23 mouse cellular contexts compared by ENCODE assay signal in genomic region chr11:32248350-32248749, GRCm38 (mm10). TPM values are rescaled to one million over a fixed set of nuclear protein-coding genes. Genes with fewer than 3 reads are reported as not detected.
DNase-seq lines count a peak whose midpoint lies in the region; ATAC-seq and TF ChIP-seq lines count a peak whose summit lies in the region.
"Had no signal": no experiment of that assay in that cellular context is flagged by ENCODE, and none has a peak within 500 bp of the region (broad histone marks: within the 10 kb centered on the region; RNA-seq: fewer than 3 reads in every experiment).

No protein-coding gene starts in this region.

- no peak for TF ChIP-seq EP300 in liver, postnatal 0 days (IDR thresholded peaks at IDR 0.05; ENCODE audit: low read depth)

- H3K9me3 ChIP-seq in heart, embryonic 10.5 days: no peaks in the 10 kb centered on the region
- no peaks in the 10 kb centered on the region for H3K9me3 ChIP-seq in liver, embryonic 13.5 days (replicated peaks)
- H3K9me3 ChIP-seq in liver, postnatal 0 days (ENCODE audit: low read length): no peaks in the 10 kb centered on the region
- no peaks in the 10 kb centered on the region for H3K9me3 ChIP-seq in midbrain, postnatal 0 days (ENCODE audit: low read length)
- H3K9me3 ChIP-seq: embryonic facial prominence, embryonic 10.5 days; forebrain, embryonic 15.5 days; heart, embryonic 12.5 days; hindbrain, embryonic 13.5 days had no signal

- TF ChIP-seq CTCF in liver, postnatal 0 days (IDR thresholded peaks at IDR 0.05; ENCODE audit: low read depth): no peak
- no peak for TF ChIP-seq CTCF in midbrain, postnatal 0 days (IDR thresholded peaks at IDR 0.05)

- no peak overlapping the region for H3K4me2 ChIP-seq in liver, embryonic 13.5 days
- H3K4me2 ChIP-seq in liver, postnatal 0 days (ENCODE audit: low read depth, low read length): no peak overlapping the region
- no peak overlapping the region for H3K4me2 ChIP-seq in midbrain, postnatal 0 days (ENCODE audit: low read depth, low read length, poor library complexity, severe bottlenecking)
- H3K4me2 ChIP-seq: forebrain, embryonic 15.5 days; heart, embryonic 12.5 days; hindbrain, embryonic 13.5 days had no signal

- peak overlapping the region; percentile 56; the same call in 1 of the 2 replicates for H3K27ac ChIP-seq in heart, embryonic 10.5 days
- H3K27ac ChIP-seq in liver, embryonic 13.5 days: peak overlapping the region; percentile 97
- peak overlapping the region; percentile 90 for H3K27ac ChIP-seq in liver, postnatal 0 days (ENCODE audit: low read depth)
- H3K27ac ChIP-seq in midbrain, postnatal 0 days (ENCODE audit: low read depth, low read length): no peak overlapping the region
- H3K27ac ChIP-seq: embryonic facial prominence, embryonic 10.5 days; forebrain, embryonic 15.5 days; hindbrain, embryonic 13.5 days; hindbrain, postnatal 0 days had no signal

- no peak overlapping the region for H3K4me3 ChIP-seq in heart, embryonic 10.5 days
- no peak overlapping the region for H3K4me3 ChIP-seq in liver, embryonic 13.5 days (replicated peaks)
- no peak overlapping the region for H3K4me3 ChIP-seq in liver, postnatal 0 days (ENCODE audit: low read depth, low read length)
- H3K4me3 ChIP-seq in midbrain, postnatal 0 days (ENCODE audit: low read depth, low read length): no peak overlapping the region
- H3K4me3 ChIP-seq: embryonic facial prominence, embryonic 10.5 days; forebrain, embryonic 15.5 days; heart, embryonic 12.5 days; hindbrain, embryonic 13.5 days had no signal

- no peak for DNase-seq in heart, embryonic 10.5 days (ENCODE audit: low spot score)
- DNase-seq in heart, postnatal 4 days: no peak
- DNase-seq in brain, adult 2 months (ENCODE audit: low read depth, low spot score): peak; percentile 60
- no peak for DNase-seq in liver, embryonic 13.5 days
- no peak for DNase-seq in liver, postnatal 0 days
- no peak for DNase-seq in left cerebral cortex, adult 9 months (ENCODE audit: low spot score in 2 of 2)
- DNase-seq in midbrain, postnatal 0 days (ENCODE audit: low spot score): no peak
- DNase-seq: adrenal gland, postnatal 10 days; cerebellum, adult 18-20 months; cerebellum, adult 9-11 months; cerebellum, postnatal 36 days; gastrocnemius, postnatal 36 days; heart, adult 18-20 months had no signal

- ATAC-seq in liver, embryonic 13.5 days (ENCODE audit: low read depth): no peak
- no peak for ATAC-seq in liver, postnatal 0 days
- no peak for ATAC-seq in midbrain, postnatal 0 days (ENCODE audit: low FRiP score)
- ATAC-seq: forebrain, embryonic 15.5 days; hindbrain, postnatal 0 days had no signal

- peak overlapping the region; percentile 78 for H3K9ac ChIP-seq in liver, embryonic 13.5 days
- H3K9ac ChIP-seq in liver, postnatal 0 days (replicated peaks): no peak overlapping the region
- H3K9ac ChIP-seq in midbrain, postnatal 0 days (replicated peaks; ENCODE audit: low read length, poor library complexity, severe bottlenecking): no peak overlapping the region
- H3K9ac ChIP-seq: forebrain, embryonic 15.5 days; heart, embryonic 12.5 days; hindbrain, embryonic 13.5 days had no signal

- H3K36me3 ChIP-seq in heart, embryonic 10.5 days: peaks cover 63% of the 10 kb centered on the region
- peaks cover 63% of the 10 kb centered on the region for H3K36me3 ChIP-seq in liver, embryonic 13.5 days
- H3K36me3 ChIP-seq in liver, postnatal 0 days (replicated peaks; ENCODE audit: insufficient read depth, low read length): peaks cover 78% of the 10 kb centered on the region
- peaks cover 34% of the 10 kb centered on the region for H3K36me3 ChIP-seq in midbrain, postnatal 0 days (ENCODE audit: insufficient read depth, low read length)

- WGBS in heart, embryonic 10.5 days: 83% methylated on average over 3 of the region's 3 CpGs
- 57% methylated on average over 3 of the region's 3 CpGs for WGBS in liver, embryonic 13.5 days (ENCODE audit: insufficient replicate concordance)
- WGBS in liver, postnatal 0 days (ENCODE audit: insufficient replicate concordance): 72% methylated on average over 3 of the region's 3 CpGs
- WGBS in midbrain, postnatal 0 days: 81% methylated on average over 3 of the region's 3 CpGs

- no peaks in the 10 kb centered on the region for H3K27me3 ChIP-seq in heart, embryonic 10.5 days (ENCODE audit: insufficient read depth, poor library complexity, severe bottlenecking)
- H3K27me3 ChIP-seq in liver, embryonic 13.5 days: no peaks in the 10 kb centered on the region
- H3K27me3 ChIP-seq in liver, postnatal 0 days (ENCODE audit: insufficient read depth, low read length): no peaks in the 10 kb centered on the region
- H3K27me3 ChIP-seq in midbrain, postnatal 0 days (ENCODE audit: insufficient read depth, low read length): no peaks in the 10 kb centered on the region
- H3K27me3 ChIP-seq: forebrain, embryonic 15.5 days; heart, embryonic 12.5 days; hindbrain, embryonic 13.5 days had no signal

- peaks cover 11% of the 10 kb centered on the region; the same call in 1 of the 2 replicates for H3K4me1 ChIP-seq in heart, embryonic 10.5 days
- H3K4me1 ChIP-seq in liver, embryonic 13.5 days (replicated peaks): peaks cover 94% of the 10 kb centered on the region
- H3K4me1 ChIP-seq in liver, postnatal 0 days (ENCODE audit: insufficient read depth): peaks cover 37% of the 10 kb centered on the region
- H3K4me1 ChIP-seq in midbrain, postnatal 0 days (ENCODE audit: insufficient read depth, low read length): no peaks in the 10 kb centered on the region
- H3K4me1 ChIP-seq: forebrain, embryonic 15.5 days; hindbrain, embryonic 13.5 days had no signal

RNA-seq across cellular contexts. Expression of gene Nprl3, which starts 19.2 kb away (rescaled TPM):
- polyA plus RNA-seq in heart, embryonic 10.5 days (2016; fragmentation: Nextera tagmentation; extraction: Ambion mirVana): 43.8 and 44.5 TPM in 2 replicates
- total RNA-seq in heart, postnatal 4 days (2021): 10 to 100 TPM; 27.1 to 32.1 TPM
- 27.5 and 29.7 TPM in 2 replicates for polyA plus RNA-seq in liver, embryonic 13.5 days (2015; fragmentation: Nextera tagmentation; extraction: Ambion mirVana)
- polyA plus RNA-seq in liver, postnatal 0 days (2015; fragmentation: Nextera tagmentation; extraction: Ambion mirVana): 22.8 and 26.2 TPM in 2 replicates
- total RNA-seq in midbrain, postnatal 0 days (2014; rRNA removed): 36.0 and 44.7 TPM in 2 replicates
- 35.3 and 38.6 TPM in 2 replicates for polyA plus RNA-seq in midbrain, postnatal 0 days (2015; fragmentation: Nextera tagmentation; extraction: Ambion mirVana)

RNA-seq across cellular contexts. Expression of gene Mpg, which starts 22.0 kb away (rescaled TPM):
- 21.3 and 26.3 TPM in 2 replicates for polyA plus RNA-seq in heart, embryonic 10.5 days (2016; fragmentation: Nextera tagmentation; extraction: Ambion mirVana)
- 10 to 100 TPM; 10.4 to 11.3 TPM for total RNA-seq in heart, postnatal 4 days (2021)
- 19.7 and 21.6 TPM in 2 replicates for polyA plus RNA-seq in liver, embryonic 13.5 days (2015; fragmentation: Nextera tagmentation; extraction: Ambion mirVana)
- 13.5 and 14.2 TPM in 2 replicates for polyA plus RNA-seq in liver, postnatal 0 days (2015; fragmentation: Nextera tagmentation; extraction: Ambion mirVana)
- 31.7 and 35.0 TPM in 2 replicates for total RNA-seq in midbrain, postnatal 0 days (2014; rRNA removed)
- 31.2 and 37.7 TPM in 2 replicates for polyA plus RNA-seq in midbrain, postnatal 0 days (2015; fragmentation: Nextera tagmentation; extraction: Ambion mirVana)

RNA-seq across cellular contexts. Expression of gene Rhbdf1, which starts 26.2 kb away (rescaled TPM):
- polyA plus RNA-seq in heart, embryonic 10.5 days (2016; fragmentation: Nextera tagmentation; extraction: Ambion mirVana): 40.8 and 42.4 TPM in 2 replicates
- total RNA-seq in heart, postnatal 4 days (2021): 10 to 100 TPM; 31.9 to 33.0 TPM
- polyA plus RNA-seq in liver, embryonic 13.5 days (2015; fragmentation: Nextera tagmentation; extraction: Ambion mirVana): 5.6 and 6.2 TPM in 2 replicates
- 4.8 and 6.4 TPM in 2 replicates for polyA plus RNA-seq in liver, postnatal 0 days (2015; fragmentation: Nextera tagmentation; extraction: Ambion mirVana)
- total RNA-seq in midbrain, postnatal 0 days (2014; rRNA removed): 27.4 and 55.6 TPM in 2 replicates
- 17.6 and 21.0 TPM in 2 replicates for polyA plus RNA-seq in midbrain, postnatal 0 days (2015; fragmentation: Nextera tagmentation; extraction: Ambion mirVana)

RNA-seq across cellular contexts. Expression of gene Hba-x, which starts 27.9 kb away (rescaled TPM):
- polyA plus RNA-seq in heart, embryonic 10.5 days (2016; fragmentation: Nextera tagmentation; extraction: Ambion mirVana): 8,501 and 9,179 TPM in 2 replicates
- total RNA-seq in heart, postnatal 4 days (2021): under 1 TPM in 1 of 2 experiments, not detected in 1; 0.52 TPM
- polyA plus RNA-seq in liver, embryonic 13.5 days (2015; fragmentation: Nextera tagmentation; extraction: Ambion mirVana): 289 and 430 TPM in 2 replicates
- 5.6 and 6.3 TPM in 2 replicates for polyA plus RNA-seq in liver, postnatal 0 days (2015; fragmentation: Nextera tagmentation; extraction: Ambion mirVana)
- total RNA-seq in midbrain, postnatal 0 days (2014; rRNA removed): 0.38 TPM in 1 of 2 replicates, not detected in the other
- 0.49 TPM in 1 of 2 replicates, not detected in the other for polyA plus RNA-seq in midbrain, postnatal 0 days (2015; fragmentation: Nextera tagmentation; extraction: Ambion mirVana)
- total RNA-seq: adrenal gland, postnatal 10 days; adrenal gland, postnatal 4 days; gastrocnemius, adult 8-10 months; gastrocnemius, postnatal 36 days; heart, adult 18-20 months; hematopoietic stem cell, adult 5-6 weeks; hindbrain, postnatal 0 days; MEL had no signal
- polyA plus RNA-seq: C2C12; hindbrain, postnatal 0 days had no signal

RNA-seq across cellular contexts. Expression of gene Hba-a1, which starts 35.0 kb away (rescaled TPM):
- 4,954 and 6,566 TPM in 2 replicates for polyA plus RNA-seq in heart, embryonic 10.5 days (2016; fragmentation: Nextera tagmentation; extraction: Ambion mirVana)
- over 10,000 TPM in 1 of 2 experiments, 1,000 to 10,000 TPM in 1; 3,912 to 12,509 TPM for total RNA-seq in heart, postnatal 4 days (2021)
- 56,818 and 64,288 TPM in 2 replicates for polyA plus RNA-seq in liver, embryonic 13.5 days (2015; fragmentation: Nextera tagmentation; extraction: Ambion mirVana)
- polyA plus RNA-seq in liver, postnatal 0 days (2015; fragmentation: Nextera tagmentation; extraction: Ambion mirVana): 32,136 and 32,798 TPM in 2 replicates
- 562 and 930 TPM in 2 replicates for total RNA-seq in midbrain, postnatal 0 days (2014; rRNA removed)
- 470 and 497 TPM in 2 replicates for polyA plus RNA-seq in midbrain, postnatal 0 days (2015; fragmentation: Nextera tagmentation; extraction: Ambion mirVana)
